Mouse (Mus musculus) frontal cortex, postnatal 10 days (tissue): ENCODE measurements around the gene Samsn1.
"Not testable (repeated sequence)": the region's sequence is repeated elsewhere in the genome, so short reads cannot be mapped to it uniquely, and the experiment has no call there.

Experiments used
- DNase-seq, 2 experiments: peaks; one replicate each; pipeline ENCODE4 v3.0.0; 2022; ENCODE audit warnings: low spot score in 2 of 2, mixed read lengths in 1 of 2

Gene Samsn1

DNA sequence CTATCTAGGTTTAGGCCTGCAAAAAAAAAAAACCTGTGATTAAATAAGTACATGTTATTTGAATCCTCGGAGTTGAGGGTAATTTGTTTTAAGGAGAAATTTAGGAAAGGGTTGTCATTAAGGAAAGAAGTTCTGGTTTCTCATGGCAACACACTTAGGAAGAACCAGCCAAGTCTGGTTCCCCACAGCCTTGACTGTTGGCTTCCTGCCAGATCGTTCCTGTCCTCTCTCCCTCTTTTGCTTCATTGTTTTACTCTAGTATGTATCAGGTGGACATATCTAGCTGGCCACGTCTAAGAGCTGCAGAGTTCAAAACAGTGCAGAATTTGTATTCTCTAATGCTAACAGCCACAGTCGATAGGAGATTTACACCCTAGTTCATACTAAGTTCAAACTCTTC lies 146.2 kb downstream of the Samsn1 start:
- DNase-seq = no peak

DNA sequence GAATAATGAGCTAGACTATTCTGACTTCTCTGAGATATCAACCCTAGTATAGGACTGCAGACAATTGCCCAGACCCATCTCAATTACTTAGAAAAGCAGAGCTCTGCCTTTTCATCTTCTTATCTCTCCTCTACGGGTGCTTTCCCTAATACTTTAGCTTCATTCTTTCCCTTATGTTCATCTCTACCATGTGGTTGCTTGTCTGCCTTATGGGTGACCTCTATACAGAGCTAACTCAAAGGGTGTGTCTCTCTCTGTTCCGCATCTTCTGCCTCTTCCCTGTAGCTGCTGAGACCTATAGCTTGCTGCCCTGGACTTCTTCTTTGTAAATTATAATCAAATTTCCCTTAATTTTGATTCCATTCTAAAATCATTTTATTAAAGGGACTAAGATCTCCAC lies 147.6 kb downstream of the Samsn1 start:
- DNase-seq = no peak

DNA sequence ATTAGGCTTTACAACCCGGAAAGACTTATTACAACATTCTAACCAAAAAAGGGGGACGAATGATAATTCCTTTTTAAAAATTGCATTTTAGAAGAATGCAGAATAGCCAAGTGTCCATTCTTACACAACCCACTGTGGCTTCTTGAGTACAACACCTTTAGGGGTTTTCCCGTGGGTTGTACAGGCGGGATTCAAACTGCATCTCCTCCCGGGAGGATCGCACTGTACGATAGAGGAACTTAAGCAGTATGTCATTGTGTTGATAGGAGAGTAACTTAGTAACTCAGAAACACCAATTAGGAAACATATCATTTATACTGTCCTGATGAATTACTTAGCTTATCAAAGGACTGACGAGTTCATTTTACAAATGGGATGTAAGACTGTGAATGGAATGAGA lies 149.8 kb downstream of the Samsn1 start:
- DNase-seq = no peak

DNA sequence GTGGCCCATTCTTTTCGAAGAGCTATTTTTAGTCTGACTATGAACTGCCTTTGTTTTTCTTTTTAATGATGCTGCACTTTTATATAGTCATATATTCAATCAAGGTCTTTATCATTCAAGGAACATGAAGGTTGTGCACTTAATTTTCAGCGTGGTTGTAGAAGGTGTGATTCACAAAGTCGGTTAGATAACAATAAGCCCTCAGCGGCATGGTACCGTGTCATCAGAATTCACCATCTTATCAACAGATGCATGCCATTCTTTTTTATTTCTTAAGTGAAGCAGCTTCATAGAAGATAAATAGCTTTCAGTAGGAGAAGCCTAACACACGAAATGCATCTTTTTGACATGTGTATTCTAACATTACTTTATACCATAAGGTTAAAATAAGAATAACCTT lies 154.7 kb downstream of the Samsn1 start:
- DNase-seq = no peak

DNA sequence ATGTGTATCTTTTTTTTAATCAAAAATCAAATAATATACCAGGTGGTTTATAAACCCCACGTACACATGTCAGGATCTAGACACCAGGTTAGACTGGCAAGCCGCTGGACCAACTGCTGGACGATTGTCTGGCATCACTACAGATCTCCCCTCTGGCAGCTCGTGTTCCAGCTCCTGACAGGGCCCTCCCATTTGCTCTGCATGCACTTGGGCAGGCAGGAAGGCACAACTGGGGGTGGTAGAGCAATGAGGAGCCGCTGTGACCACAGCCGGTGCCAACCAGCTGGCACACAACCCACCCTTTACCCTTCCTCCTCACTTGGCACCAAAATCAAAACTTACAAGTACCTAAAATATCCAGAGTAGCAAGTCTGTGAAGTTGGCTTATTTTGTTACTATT lies 156.6 kb downstream of the Samsn1 start:
- DNase-seq = no peak

DNA sequence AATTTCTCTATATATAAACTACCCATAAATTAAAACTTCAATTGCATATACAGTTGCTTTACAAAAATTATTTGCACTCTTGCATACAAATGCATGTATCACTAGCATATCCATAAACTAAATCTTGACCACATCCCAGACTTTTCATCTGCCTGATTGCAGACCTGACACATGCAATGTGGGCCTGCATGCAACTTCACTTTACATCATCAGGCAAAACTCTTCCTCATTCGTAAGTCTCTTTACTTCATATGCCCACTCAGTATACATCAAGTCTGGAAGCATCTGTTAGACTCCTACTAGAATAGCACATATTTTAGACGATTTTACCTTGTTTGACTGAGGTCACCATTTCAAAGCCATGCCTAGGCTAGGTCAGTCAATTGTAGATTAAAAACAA lies 157.4 kb downstream of the Samsn1 start:
- DNase-seq = no peak

DNA sequence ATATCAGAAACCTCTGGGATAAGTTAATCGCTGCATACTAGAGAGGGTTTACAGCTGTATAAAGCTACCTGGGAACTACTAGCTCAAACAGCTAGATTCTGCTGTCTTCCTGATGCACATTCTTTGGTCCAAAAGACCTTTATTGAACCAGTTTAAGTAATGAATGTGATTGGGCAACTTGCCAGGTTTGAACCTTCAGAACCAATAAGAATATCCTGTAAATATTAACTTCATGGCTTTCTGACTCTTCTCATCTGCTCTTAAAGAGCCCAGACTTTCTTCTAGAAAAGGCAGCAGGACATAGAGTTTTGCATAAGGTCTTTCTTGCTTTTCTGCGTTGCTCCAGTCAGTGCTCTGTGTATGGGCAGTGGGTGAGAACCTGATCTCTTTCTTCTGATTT lies 165.7 kb downstream of the Samsn1 start:
- DNase-seq = no peak

DNA sequence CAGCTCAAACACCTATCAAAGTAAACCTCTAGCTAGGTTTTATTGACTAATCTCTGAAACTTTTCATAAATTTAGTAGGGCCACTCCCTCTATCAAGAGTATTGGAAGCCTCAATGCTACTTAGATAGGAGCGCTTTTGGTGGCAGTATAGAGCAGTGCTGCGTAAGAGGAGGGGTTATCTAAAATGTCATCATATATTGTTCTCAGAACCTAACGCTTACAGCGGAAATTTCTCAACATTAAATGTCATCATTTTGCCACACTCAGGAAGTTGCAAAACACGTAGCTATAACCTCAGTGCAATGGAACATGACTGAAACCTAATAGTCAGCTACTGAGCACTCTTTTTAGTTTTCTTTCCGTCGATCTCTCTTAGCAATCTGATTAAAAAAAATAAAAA lies 166.7 kb downstream of the Samsn1 start:
- no peak for DNase-seq

DNA sequence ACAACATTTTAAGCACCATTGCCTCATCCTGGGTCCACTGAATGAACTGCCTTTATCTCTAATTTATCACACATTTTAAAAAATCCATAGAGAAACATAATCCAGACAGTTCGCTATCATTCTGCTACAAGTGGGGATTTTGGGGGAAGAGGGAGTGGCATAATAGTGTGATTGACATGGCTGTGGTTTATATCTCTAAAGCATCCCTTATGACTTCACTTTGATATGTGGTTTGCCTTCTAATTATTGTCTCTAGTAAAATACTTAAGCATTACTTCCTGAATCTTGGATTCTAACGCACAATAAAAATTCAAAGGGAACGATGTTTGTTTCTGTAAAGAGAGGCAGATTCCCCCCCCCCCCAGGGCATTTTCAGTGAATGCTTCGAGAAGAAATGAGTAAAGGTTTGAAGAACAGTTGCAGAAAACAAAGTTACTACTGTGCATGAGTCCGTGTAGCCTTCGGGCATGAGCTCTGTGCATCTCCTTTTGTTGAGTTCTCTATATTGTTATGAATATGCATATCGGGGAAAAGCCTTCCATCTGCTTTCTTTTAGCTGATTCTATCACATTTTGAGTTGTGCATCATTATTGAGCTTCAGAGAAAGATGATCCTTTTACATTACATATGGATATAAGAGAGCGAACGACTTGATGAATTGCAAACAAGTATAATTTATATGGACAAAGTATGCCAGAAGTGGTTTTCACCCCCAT lies 168.4 kb downstream of the Samsn1 start:
- DNase-seq = no peak

DNA sequence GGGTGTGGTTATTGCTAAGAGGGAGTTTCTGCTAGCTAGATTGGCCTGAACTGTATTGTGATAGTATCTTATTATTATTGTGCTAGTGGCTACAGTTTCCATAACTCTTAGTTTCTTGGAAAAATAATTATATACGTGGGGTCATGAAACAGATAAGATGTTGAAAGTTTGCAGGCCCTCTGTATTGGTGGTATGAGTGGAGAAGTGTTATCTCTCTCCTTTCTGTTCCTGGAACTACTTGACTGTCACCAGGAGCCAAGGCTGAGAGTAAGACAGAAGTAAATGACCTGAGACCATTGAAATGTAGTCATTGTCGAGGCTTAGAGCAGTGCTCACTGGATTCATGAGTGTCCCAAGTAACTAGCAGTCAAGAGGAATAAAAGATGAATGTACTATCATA lies 169.6 kb downstream of the Samsn1 start:
- DNase-seq = no peak

DNA sequence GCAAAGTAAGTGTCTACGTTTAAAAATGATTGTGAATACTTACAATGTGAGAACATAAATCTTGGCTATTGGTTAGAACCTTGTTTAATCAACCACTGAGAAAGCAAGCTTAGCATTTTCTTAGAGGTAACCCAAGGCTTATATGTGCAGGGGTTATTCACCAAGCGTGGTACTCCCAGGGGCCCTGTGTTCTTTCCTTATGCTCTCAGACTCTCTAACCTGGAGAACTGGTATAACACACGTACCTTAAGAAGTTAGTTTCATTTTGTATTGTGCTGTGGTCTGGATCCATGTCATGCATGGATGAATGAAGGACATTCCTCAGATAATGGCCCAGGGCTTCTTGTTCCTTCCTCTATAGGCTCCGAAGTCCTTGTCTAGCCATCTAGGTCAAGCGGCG lies 173.0 kb downstream of the Samsn1 start:
- DNase-seq = no peak

DNA sequence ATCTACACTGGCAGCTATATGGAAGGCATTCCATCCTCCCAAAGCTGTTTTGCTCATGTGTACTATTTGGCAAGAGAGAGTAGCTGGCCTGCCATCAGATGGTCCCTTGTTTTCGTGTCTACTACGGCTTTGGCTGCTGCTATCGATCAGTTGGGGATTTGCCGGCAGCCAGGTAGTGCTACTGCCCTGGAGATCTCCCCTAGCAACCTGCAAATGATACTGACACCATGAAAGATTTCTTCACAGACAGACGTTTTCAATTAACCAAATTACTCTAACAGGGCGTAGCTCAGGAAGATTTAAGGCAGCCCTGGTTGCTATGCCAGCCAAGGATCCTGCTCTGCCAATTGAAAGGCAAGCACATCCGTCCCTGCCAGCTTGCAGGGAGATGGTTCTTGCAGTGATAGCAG lies 178.4 kb downstream of the Samsn1 start:
- DNase-seq = no peak

DNA sequence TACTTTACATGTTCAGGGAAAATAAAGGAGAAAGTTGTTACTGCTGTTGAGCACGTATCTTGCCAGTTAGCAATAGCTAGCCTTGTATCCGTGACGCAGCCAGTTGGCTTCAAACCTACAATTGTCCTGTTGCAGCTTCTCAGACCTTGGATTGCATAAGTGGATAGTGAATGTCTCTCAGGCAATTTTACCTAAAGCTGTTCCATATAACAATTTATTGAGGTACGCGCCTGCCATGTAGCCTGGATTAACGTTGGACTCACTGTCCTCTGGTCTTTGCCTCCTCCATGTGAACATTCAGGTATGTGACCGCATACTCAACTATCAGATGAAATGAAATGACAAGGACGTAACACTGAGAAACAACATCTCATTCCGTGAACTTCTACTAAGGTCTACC lies 179.1 kb downstream of the Samsn1 start:
- DNase-seq = no peak

DNA sequence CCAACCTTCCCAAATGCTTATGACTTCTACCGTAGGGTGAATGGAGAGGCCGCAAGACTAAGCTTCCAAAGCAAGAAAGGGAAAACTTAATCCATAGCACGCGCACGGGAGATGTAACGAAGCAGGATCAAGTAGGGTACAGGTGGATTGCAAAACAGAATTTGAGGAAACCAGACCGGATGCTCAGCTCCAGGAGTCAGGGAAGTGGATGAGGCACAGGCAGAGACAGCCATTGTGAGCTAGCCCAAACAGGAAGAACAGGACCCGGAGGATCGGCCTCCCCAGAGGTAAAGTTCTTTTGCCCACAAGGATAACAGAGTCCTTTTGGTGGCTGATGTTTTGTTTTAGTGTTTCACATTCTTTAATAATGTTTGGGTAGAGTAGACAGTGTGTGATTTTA lies 179.5 kb downstream of the Samsn1 start:
- no peak for DNase-seq

DNA sequence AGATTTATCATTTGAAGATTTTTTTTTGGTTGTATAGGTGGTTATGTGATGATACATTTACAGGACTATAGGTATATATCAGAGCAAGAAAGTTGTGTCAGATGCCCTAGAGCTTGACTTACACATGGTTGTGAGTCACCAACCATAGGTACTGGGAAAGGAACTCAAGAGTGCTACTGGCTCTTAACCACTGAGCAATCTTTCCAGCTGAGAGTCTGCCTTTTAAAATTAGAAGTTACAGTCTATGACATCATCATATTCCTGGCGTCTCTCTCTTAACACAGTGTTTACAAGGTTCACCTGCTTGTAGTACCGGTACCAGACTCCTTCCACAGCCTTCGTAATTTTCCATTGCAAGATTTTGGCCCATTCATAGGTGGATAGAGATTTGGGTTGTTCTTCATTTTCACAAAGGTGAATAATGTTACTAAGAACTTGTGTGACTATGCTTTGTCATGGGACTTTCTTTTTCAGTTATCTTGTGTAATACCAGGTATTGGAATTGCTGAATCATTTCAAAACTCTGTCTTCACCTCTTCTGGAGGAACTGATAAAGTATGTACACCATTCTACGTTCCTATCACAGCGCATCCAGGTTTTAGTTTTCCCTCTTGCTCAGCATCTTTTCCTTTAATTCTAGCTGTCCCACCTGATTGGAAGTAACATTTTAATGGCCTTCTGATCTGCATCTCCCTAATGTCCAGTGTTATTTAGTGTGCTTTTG lies 184.2 kb downstream of the Samsn1 start:
- DNase-seq = no peak

DNA sequence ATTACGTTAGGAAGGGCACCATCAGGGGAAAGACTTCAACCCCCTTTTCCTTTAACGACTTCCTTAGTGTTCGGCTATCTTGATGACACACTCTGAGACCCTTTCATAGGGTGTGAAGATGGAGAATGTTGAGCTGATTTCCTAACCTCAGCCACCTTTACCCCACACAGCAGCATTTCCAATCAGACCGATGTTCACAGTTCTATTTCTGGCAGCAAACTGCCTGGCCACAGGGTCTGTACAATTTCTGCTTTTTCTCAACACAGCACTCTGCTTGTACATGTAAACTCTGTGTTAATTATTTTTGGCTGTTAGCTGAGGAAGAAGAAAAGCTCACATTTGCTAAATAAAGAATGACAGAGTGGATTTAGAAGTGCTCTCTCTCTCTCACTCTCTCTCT lies 190.7 kb downstream of the Samsn1 start:
- DNase-seq = no peak

DNA sequence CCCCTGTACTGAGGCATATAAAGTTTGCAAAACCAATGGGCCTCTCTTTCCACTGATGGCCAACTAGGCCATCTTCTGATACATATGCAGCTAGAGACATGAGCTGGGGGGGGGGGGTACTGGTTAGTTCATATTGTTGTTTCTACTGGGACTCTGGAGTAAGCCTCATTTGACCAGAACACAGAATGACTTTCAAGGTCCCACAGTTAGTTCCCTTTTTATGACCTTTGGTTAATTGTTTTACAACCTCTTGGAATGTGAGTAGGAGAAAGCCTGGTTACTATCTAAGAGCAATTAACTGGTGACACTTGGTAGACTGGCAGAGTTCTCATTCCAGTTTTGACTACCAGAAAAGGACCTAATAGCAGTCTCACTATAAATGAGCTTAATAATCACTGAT lies 195.1 kb downstream of the Samsn1 start:
- not testable (repeated sequence) for DNase-seq

DNA sequence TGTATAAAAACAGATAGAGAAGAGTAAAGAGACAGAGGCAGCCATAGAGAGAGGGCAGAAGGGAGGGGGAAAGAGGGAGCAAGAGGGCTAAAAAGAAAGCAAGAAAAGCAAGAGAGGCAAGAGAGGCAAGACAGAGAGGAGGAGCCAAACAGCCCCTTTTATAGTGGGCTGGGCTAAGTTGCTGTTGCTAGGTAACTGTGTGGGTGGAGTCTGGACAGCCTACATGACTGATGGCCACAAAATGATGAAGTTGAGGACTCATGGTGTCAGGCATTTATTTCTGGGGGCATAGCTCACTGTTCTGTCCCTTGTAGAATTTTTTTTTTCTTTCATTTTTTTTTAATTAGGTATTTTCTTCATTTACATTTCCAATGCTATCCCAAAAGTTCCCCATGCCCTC lies 195.6 kb downstream of the Samsn1 start:
- DNase-seq = no peak

DNA sequence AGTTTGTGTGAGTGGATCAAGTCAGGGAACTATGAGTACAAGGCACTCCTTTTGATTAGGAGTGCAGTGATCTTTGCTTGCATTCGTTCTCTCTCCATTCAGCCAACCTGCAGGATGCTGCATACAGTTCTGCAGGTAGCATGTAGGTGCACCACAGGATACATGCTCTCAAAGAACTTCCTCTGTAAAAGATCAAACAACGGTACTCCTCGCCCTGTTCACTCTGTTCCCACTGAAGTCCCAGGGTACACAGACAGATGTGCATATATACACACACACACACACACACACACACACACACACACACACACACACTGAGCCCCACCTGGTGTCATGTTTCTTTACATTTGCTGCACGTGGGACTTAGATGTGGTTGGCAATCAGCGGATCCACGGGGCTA lies 198.9 kb downstream of the Samsn1 start:
- no peak for DNase-seq

DNA sequence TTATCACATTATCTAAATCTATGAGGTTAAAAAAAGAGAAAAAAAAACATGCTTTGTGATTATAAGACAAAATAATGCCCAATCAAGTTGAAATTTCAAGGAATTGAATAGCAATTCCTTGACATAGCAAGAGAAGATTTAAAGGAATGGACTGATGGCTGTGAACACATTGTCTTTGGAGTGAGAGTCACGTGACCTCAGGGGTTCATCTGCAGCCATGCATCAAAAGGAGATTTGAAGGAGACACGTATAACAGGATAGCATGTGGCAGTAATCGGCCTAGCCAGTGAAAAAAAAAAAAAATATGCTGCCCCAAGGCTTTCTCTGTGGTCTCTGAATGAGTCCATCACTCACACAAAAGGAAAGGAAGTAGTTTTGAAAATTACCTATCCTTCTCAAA lies 201.1 kb downstream of the Samsn1 start:
- no peak for DNase-seq
